Mouse (Mus musculus): ENCODE measurements around the gene Vmn1r63.
"Not testable (repeated sequence)": the region's sequence is repeated elsewhere in the genome, so short reads cannot be mapped to it uniquely, and the experiment has no call there.

Vmn1r63 gene

DNA sequence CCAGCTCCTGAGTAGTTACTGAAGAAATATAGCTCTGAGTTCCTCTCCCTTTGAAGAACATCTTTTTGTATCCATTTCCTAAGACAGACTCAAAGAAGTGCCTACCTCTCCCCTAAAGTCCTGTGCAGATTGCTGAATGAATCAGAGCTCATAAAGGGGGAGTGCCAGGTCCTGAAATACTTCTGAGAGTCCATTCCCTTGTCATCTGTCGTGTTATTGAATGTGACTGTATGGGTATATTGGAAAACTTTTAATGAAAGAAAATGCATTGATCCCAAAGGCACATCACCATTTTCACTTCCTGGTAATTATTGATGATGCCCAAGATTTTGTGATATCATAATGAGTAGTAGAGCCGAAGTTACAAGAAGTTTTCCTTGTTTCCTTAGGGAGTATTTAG is at the start of gene Vmn1r63:
Gene Vmn1r63, minus strand, starts transcription at position 101 of the 400 bp plus-strand sequence.
- in situ Hi-C loops (cut with MboI, MseI) = not testable (repeated sequence)
